Mouse (Mus musculus) cerebellum, adult 11 months (tissue): ENCODE measurements at regions not wholly inside any gene's neighbourhood (a gene's known extent, or its start where the extent isn't known, plus 50 kb on each side); places are given as distances from the start of the nearest gene placed in this dataset.
"Not testable (repeated sequence)": the region's sequence is repeated elsewhere in the genome, so short reads cannot be mapped to it uniquely, and the experiment has no call there.

Experiments
- DNase-seq: peaks from one replicate; pipeline ENCODE4 v3.0.0; 2022

DNA sequence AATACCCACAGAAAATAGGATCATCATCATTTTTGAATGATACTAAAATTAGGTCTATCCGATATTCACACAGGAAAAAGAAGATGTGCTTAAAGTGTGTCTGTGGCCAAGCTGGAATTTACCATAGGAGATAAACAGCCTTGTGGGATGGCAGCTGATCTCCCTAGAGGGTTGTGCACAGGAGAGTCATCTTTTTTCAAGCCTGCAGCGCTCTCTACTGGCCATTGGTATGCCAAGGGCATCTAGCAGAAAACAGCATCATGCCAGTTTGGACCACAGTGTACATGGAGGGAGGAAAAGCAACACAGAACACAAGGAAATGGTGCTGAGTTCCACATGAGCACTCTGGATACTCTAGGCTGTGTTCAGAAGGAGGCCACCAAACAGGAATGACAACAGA is 74.1 kb upstream of the Diaph3 start:
- DNase-seq, result no peak

DNA sequence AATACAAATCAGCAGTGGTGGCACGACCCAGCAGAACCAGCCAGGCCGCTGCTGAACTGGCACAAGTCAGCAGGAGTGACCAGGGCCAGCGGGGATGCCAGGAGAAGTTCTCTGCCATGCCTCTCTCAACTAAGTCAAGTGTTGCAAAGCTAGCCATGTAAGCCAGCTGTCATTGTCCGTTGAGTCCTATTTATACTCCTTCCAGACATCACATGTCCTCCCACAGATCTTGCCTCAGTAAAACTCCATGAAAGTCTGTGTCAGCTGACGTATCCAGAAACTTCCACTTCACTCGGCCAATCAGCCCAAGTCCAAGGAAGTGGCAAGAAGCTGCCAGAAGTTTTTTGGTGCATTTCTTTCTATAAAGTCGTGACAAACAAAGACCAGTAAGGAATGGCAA is 76.0 kb upstream of the Diaph3 start:
- DNase-seq, result no peak

DNA sequence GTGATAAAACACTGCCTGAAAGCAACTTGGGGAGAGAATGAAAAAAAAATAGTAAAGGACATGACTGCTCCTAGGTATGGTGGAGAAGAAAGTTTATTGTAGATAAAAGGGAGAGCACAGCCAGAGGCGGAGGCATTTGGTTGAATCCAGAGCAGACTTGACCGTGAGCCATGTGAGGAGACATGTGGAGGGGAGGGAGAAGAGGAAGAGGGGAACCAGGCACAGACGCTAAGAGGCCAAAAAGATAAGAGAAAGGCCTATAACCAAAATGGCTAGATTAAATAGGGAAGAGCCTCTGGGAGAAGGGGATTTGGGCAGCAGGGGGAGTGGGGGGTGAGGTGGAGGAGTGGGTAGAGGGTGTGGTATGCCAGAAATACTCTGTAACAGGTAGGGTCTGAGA is 78.9 kb upstream of the Diaph3 start:
- no peak for DNase-seq

DNA sequence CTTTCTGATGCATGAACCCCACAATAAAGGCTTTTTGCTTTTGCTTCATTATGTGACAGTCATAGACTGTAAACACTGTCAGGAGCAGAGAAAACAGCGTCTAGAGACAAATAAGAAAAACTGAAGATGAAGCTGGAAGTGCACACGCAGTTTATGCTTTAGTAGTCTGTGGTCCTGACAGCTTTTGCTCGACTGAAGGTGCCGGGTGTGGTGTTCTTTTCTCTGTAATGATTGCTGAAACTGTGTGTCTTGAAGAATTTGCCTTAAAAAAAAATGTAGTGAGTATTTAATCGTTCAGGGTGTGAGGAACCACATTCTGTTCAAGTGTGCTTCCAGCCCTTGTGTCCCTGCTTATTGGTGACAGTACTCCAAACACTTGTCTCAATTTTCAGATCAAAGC is 83.8 kb upstream of the Diaph3 start:
- no peak for DNase-seq

DNA sequence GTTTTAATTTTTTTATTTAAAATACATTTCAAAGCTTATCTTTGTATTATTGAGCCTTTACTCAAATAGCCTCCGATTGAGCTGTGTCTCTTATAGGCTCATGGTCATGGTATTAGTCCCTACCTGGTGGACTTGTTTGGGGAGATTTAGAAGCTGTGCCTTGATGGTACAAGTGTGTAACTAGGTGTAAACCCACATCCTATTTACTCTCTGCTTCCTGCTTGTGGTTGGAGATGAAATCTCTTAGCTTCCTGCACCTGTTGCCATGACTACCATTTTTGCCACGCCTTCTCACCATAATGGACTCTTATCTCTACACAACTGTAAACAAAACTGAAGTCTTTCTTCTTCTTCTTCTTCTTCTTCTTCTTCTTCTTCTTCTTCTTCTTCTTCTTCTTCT is 108.2 kb upstream of the Diaph3 start:
- no peak for DNase-seq

DNA sequence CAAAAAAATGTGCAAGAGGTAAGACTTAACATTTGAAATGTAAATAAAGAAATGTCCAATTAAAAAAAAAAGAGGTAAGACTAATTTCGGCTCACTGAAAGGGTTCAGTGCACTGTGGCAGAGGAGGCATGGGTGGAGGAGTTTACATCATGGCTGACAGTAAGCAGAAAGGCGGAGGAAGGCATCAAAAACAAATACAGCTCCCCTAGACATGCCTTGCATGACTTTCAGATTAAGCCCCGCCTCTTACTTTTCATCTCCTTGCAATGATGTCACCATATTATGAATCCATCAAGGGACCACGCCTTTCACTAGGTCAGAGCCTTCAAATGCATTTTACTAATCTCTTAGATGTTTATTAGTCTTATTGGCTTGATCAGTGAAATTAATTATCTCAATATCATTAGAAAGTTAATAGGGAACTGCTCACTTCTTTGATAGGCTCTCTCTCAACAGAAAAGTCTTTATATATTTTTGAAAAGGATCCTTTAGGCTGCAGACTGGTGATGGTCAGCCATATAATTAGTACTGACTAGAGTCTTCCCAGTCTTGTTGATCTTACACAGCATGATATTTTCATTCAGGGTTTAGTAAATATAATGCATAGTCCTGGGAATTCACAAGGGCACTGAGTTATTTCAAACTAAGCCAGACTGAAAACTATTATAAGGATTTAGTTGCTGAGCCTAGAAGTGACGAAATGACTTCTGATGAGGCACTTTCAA is 114.6 kb upstream of the Diaph3 start:
- DNase-seq, result no peak

DNA sequence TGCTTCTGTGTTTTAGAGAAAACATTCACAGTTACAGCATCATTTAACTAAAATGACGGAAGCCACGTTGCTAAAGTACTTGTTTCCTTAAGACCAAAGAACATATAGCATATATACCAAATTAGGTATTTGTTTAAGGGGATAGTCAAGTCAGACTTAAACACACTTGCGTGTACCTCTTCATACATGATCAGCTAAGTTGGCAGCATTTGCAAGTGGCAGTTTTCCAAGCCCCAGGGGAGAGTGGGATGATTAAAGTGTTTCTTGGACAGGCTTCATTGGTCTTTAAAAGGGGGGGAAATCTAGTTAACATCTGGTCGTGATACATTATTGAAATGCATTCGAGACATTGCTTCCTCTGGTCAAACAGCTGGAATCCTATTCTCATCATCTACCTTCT is 120.7 kb upstream of the Diaph3 start:
- DNase-seq, result no peak

DNA sequence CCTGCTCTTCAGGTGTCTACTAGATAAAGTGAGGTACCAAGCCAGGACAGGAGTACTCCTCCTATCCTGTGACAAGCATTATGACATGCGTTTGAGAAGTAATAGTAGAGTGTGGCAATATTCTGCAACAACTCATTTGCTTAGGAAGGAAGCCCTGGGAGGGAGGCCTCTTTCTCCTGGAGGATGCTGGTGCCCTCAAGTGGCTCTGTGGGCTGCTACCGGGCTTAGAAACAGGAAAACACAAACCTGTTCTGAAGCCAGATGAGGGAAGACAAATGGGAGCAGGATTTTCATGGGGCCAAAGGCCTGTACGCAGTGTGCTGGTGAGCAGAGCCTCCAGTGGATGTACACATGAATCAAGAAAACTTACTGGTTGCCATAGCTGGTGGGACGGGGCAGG is 123.8 kb upstream of the Diaph3 start:
- no peak for DNase-seq

DNA sequence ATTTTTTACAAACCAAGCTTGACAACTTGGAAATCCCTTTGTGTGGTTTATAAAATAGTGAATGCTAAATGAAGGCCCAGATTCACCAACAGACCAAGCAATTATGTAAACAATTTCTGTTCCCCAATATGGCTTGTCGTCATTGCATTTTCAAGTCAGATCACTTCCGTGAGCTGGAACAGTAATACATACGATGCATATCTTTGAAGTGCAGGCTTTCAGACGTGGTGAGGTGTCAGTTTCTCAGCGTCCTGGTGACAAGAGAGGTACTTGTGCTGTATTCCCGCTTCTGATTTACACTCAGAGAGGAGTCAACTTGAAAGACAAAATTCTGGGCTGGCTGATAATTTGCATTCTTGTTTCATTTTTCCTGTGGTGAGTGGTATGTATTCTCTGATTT is 125.3 kb upstream of the Diaph3 start:
- DNase-seq, result no peak

DNA sequence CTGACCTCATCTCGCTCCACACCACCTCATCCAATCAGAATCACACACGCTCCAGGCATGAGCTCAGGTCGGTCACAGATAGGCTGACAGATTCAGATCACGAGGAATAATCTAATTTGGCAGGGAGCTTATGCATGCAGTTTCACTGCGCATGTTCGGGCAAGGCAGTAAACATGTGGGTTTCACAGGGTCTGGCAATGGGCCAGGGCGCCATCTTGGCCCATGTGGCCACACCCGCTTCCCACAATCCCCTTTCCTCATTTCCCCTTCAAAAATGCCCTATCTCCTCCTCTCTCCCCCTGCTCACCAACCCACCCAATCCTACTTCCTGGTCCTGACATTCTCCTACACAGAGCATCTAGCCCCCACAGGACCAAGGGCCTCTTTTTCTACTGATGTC is 127.2 kb upstream of the Tdrd3 start:
- not testable (repeated sequence) for DNase-seq

DNA sequence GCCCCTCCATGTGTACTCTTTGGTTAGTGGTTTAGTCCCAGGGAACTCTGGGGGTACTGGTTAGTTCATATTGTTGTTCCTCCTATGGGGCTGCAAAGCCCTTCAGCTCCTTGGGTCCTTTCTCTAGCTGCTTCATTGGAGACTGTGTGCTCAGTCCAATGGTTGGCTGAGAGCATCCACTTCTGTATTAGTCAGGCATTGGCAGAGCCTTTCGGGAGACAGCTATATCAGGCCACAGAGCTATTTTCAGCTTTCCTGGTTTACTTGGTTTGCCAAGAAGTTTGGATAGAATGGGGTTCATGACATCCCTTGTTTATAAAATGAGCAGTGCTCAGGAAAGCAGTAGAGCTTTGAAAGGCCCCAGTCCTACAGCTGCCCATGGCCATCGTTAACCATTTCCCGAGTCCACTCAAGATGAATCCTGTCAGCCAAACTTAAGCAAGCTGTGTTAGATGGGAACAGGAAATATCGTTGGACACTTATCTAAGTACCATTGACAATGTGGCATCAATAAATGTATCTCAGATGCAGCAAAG is 126.7 kb upstream of the Tdrd3 start:
- no peak for DNase-seq

DNA sequence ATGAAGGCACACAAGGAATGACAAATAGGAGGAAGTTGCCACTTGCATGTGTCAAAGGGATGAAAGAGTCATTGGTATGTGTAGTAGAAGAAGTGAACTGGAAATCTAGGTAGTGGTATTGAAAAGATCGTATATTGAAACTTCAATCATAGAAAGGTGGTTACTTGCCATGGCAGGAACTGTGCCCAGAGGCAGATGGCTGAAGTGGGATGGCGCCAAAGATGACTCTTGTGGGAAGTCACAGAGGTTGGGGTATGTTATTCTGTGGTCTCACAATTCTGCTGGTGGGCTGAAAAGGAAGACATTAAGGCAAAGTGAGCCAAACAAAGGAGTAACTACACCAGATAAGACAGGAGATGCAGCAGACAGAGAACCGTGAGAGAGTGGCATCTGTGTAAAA is 121.2 kb upstream of the Tdrd3 start:
- DNase-seq, result no peak

DNA sequence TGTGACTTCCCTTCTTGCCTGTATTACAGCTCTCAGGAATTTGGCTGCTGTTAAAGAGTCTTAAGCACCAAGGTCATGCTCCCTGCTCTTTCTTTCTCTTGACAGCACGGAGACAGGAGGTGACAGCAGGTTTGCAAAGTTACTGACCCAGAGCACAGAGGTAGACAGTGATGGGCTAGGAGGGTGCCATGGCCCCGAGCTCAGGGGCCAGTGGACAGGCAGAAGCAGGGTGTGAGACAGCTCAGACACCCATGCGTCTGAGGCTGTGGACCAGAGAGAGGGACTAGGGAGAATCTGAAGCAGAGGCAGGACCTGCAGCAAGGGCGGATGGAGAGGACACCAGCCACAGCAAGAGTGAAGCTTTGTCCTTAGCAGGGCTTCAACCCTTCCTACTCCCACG is 119.3 kb upstream of the Tdrd3 start:
- DNase-seq, result no peak

DNA sequence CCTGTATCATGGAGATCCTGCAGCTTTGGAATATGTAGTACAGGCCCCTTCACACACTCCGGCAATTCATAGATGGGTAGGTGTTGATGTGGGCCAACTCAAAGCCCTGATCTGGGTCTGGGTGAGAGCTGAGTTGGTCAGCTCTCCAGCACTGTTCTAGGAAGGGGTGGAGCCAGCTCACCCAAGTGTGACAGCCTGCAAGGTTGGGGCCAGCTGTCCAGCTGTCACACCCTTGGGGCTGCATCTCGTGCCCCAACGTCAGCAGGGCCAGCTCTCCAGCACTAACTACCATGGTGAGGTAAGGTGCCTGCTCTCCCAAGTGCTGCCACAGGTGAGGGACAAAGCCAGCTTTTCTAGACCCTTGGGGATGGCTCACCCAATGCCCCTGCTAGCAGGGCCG is 115.6 kb upstream of the Tdrd3 start:
- no peak for DNase-seq

DNA sequence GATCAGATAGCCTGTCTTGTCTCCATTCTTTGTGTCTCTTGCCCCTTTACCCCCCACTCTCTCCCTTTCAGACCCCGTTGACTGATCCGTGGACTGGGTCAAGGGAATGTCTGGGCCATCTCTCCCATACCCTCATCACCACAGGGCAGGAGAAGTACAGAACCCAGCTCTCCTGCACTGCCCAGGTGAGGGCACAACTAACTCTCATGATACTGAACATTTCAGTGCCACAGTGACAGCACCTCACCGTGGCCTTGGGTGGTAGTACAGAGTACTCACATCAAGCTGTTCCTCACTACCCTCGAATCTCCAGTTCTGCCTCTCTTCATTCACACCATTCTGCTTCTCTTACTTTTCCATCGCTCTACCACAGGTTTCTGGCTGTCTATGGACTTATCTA is 114.9 kb upstream of the Tdrd3 start:
- no peak for DNase-seq

DNA sequence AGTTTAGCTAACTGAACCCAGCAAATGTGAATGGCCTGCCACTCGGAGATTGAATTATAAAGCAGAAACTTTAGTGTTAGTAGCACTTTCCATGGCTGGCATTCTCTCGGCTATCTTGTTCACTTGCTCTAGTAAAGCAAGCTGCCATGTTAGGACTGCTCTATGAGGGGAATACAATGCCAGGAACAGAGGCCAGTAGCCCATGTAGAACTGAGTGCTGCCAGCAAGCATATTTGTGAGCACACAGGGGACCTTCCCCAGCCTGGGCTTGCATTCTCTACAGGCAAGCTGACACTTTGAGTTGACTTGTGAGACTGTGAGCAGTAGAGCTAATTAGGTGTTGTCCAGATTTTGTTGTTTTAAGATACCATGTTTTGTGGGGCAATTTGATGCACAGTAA is 111.0 kb upstream of the Tdrd3 start:
- no peak for DNase-seq

DNA sequence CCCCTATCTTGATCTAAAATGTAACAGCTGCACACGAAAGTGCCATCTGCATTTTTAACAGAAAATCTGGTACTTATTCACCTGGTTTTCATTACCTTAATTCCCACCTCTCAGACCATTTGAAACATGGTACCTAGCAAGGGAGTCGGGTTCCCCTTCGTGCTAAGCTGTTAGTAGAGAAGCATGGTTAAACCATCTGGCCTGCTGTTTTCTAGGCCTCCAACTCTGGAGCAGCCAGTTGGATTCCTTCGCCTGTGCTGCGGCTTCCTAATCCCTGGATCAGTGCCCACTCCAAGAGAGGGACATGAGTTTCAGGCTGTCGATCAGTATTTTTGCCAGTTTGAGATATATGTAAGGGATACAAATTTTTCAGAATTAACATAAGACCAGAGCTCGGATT is 110.4 kb upstream of the Tdrd3 start:
- DNase-seq, result no peak

DNA sequence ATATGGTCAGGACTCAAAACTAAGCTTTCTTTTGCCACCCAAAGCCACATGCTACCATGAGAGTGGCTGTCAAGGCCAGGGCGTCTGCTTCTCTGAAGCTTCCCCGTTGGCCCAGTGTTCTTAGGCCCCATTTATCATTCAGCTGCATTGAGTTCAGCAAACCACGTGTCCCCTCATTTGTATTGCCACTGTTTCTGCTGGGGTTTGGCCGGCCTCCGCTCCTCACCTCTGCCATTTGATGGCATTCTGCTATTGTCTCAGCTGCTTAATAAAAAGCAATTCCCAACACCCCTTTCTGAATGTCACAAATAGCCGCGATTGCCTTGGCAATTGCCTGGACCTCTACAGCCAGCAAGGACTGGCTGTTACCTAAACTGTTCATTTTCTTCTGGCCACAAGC is 108.4 kb upstream of the Tdrd3 start:
- no peak for DNase-seq

DNA sequence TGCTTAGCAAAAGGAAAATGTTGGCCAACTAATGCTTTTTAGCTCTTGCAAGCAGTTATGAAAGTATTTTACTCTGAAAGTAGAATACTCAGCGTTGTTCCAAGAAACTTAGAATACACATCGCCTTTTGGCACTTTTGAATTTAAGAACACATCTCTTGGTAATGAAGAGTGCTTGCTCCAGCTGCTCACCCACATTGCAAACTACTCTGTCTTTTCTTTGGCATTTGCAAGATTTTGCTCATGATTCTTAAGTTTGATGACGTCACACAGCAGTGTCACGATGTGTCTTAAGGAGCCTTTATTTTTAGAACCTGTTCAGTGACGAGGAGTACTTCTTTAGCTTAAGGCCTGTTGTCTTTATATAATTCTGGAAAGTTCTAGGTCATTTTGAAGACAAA is 104.1 kb upstream of the Tdrd3 start:
- no peak for DNase-seq

DNA sequence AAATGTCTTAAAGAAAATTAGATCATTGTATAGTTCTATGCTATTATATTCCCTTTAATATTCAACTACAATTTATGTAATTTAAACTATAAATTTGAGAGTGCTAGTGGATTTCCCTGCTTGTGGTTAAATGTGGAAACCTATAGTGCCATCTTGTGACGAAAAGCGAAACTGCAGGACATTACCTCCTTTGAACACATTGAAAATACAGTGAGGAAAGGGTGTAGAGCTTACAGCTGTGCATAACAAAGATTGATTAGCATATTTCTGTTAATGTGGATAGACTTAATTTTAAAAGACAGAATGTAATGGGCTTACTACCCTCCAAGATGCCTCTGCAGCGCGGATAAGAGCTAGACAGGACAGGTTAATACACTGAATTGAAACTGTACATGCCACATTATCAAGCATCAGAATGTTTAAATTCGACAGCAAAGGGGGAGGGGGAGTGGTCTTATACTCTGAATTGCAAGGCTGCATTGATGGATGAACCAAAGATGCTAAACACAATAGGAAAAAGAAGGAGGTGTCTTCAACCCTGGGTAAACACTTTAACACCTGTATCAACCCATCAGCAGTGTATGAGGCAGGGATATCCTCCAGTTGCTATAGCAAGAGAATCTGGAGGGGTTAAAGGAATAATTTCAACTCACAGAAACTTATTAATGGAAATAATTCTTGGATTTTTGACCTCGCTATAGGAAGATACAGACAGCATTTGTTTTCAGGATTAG is 101.3 kb upstream of the Tdrd3 start:
- peak; percentile 21 for DNase-seq

DNA sequence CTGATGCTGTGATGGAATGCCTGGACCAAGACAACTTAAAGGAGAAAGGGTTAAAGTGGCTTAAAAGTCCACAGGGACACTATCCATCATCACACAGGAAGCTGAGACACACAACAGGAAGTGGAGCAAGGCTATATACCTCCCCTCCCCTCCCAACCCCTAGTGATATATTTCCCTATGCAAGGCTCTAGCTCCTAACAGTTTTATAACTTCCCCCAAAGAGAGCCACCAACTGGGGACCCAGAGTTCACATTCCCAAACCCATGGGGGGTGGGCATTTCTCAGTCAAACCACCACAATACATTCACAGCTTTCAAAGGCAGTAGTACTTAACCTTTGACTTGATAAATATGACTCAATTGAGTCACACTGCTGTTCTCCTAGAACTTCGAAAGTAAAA is 88.6 kb upstream of the Tdrd3 start:
- no peak for DNase-seq

DNA sequence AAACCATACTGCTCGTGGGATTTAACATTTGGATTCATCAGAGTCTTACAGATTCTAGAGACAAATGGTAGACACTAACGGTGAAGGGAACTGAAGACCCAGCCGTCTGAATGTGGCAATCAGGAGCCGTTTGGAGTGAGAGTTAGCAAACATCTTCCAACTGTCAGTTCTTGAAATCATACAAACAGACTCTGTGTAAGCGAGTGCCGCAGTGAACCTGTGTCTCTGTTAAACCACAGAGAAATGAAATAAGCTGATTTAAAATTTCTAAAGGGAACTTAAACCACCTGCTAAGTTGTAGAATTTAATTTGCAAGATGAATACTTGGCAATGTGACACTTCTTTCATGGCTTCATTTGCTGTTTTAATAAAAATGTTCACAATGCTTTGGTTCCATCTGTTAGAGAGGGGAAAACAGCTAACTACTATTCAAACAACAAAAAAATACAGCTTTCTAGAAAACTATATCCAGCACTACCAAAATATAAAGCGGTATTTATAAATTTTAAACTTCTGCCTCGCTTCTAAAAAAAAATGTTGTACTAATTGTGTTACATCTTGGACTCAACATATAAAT is 78.4 kb upstream of the Tdrd3 start:
- DNase-seq, result no peak

DNA sequence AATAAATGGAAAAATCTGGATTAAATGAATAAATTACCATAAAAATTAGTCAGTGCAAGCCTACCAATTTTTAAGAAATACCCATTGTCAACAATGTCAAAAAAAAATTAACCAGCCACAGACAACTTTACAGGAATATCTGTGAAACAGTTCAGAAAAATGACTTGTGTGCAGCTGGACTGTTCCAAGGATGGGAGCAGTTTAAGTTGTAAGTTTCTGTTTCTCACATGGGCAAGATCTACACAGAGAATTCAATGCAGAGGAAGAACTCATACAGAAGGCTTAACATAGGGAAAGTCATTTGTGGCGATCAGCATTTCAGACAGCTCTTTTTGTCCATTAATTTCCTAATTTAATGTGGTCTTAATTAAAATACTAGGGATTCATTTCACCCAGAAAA is 71.9 kb upstream of the Tdrd3 start:
- DNase-seq, result no peak

DNA sequence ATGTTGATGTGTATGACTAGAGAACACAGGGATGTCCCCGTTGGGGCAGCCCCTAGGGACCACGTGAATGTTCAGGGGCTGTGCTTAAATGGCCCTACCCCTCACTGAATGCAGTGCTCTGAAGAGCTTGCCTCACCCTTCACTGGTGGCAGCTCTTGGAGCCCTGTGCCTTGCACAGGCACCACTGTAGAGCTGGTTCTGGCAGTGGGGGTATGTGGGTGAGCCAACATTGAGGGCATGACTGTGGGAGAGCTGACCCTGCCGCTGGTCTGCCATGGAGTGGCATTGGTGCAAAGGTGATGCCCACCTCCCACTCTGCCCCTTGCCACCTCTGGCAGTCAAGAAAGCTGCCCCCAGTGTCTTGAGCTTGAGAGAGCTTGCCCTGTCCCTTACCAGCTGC is 69.6 kb upstream of the Tdrd3 start:
- no peak for DNase-seq
